Mouse (Mus musculus): Measurements from ENCODE around the gene Calr4.

The Calr4 gene

DNA sequence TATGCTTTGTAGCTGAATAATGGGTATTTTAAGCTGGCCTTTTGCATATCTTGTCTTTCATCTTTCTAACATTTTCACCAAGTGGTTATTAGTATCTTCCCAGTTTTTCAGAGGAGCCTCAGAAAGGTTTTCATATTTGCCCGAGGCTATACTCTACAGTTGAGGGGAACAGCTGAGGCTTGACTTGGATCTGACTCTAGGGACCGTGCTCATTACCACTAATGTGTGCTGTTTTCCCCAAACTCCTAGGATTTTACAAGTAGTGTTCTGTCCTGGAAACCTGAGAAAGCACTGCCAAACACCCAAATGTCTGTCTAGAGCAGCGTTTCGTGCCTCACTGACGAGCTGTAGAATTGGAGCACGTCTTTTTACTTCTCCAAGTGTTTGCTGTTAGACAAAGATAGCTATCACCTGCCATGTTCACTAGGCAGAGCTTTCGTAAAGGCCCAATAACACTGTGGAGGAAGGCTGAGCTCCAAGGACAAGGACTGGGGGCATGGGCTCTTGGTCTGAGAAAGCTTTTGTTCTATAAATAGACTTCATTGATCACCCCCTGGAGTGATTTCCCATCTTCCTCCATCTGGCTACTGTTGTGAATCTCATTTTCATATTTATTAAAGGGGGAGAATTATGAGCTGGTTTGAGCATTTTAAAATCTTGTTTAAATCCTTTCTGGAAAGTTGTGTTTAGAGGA, 2.0 kb downstream of the Calr4 start:
- DNase-seq (ENCODE audit: low spot score in 2 of 2): no peak

DNA sequence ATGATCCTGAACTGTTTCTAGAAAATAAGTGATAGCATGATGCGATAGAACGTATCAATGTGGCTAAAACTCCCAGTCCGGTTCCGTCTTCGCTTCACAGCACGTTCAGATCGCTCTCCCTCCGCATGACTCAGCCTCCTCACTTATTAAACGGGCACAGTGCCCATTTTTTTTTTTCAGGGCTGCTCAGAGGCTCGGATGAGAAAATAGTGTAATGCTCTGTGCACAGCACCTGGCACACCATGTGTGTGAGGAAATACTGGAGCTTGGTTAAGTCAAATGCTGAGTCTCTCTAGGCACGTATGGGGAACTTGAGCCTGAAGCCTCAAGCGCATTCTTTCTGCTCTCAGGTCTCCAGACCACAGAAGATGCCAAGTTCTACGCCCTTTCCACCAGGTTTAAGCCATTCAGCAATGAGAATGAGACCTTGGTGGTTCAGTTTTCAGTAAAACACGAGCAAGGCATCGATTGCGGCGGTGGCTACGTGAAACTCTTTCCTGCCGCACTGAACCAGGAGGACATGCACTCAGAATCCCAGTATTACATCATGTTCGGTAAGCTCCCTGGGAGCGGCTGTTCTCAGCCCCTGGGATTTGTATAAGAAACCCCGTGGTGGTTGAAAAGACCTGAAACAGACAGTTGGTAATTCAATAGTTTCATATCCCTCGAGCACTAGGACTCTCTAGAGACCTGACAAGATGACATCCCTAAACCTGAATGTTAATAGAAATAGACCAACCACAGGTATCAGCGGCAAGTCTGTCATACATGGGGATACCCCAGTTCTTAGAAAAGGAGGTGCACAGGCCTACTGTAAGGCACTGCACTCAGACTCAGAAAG, 4.4 kb downstream of the Calr4 start:
- DNase-seq (ENCODE audit: low spot score in 2 of 2): no peak

DNA sequence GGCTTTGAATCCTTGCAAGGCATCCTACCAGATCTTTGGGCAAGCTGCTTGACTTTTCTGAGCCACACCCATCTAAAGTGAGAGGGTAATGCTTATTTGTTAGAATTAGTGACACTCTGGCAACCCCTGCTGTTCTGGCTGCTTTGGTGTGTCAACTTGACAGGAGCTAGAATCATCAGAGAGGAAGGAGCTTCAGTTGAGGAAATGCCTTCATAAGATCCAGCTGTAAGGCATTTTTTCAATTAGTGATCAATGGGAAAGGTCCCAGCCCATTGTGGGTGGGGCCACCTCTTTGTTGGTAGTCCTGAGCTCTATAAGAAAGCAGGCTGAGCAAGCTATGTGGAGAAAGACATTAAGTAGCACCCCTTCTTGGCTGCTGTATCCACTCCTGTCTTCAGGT, 6.9 kb downstream of the Calr4 start:
- DNase-seq (ENCODE audit: low spot score in 2 of 2): no peak

DNA sequence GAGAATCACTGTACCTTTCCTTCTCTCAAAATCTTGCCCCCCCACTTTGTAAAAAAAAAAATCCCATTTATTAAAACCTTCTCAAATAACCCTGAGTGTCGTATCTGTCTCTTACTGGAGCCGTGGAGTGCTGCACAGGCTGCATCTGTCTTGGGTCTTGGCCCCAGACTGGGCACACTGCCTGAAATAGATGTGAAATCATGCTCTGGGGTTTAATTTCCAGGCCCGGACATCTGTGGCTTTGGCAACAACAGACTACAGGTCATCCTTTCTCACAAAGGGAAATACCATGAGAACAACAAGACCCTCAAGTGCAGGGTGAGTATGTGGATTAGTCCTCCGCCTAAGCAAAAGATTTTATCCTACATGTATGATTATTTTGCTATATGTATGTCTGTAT, 7.6 kb downstream of the Calr4 start:
- DNase-seq (ENCODE audit: low spot score in 2 of 2): no peak

DNA sequence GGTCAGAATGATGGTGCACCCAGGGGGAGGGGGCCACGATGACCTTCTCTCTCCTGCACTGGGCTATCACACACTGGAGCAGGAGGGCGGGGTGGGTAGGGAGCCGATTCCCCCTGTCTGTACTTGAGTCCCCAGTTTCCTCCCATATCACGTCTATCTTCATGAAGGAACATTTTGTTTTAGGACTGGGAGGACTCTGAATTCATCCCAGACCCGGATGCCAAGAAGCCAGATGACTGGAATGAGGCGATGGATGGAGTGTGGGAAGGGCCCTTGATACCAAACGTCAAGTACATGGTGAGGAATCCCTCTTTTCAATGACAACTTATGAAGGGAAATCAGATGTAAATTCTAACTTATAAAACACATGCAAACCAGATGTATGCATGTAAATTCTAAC, 10.2 kb downstream of the Calr4 start:
- DNase-seq (ENCODE audit: low spot score in 2 of 2): no peak

DNA sequence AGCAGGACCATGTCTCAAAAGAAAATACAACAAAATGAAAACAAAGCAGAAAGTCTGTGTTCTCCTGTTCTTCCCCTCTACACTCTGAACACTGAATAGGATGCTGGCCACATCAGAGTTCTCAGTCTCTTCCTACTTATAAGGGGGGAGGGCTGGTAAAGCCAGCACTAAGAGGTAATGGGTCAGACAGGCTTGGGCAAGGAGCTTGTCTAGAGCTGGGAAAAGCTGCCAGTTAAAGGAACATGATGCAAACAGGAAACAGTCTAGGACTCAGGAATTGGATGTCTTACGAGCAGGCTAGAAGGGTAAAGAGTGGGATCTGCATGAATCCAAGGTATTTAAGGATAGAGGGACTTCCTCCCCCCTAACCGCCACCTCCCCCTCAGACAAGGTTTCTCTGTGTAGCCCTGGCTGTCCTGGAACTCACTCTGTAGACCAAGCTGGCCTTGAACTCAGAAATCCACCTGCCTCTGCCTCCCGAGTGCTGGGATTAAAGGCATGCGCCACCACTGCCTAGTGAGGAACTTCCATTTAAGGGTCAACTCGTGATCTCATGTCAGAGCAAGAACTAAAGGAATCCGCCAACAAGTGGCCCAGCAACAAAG, 10.8 kb downstream of the Calr4 start:
- no peak for DNase-seq (ENCODE audit: low spot score in 2 of 2)

DNA sequence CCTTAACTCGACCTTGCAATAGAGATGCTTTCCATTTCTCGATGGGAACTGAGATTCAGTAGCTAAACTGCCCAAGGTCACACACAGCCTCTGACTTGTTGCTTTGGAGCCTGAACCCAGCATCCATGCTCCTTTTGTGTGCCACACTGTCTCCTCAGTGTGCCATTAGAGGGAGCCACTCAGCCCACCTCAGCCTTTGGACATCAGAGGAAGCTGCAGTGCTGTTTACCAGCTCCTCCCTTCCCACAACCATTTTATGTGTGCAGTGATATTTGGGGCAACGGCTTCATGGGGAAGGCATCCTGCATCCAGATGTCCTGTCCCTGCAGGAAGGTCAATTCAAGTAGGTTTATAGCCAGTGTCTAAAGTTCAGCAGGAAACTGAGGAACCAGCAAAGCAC, 17.3 kb downstream of the Calr4 start:
- no peak for DNase-seq (ENCODE audit: low spot score in 2 of 2)

DNA sequence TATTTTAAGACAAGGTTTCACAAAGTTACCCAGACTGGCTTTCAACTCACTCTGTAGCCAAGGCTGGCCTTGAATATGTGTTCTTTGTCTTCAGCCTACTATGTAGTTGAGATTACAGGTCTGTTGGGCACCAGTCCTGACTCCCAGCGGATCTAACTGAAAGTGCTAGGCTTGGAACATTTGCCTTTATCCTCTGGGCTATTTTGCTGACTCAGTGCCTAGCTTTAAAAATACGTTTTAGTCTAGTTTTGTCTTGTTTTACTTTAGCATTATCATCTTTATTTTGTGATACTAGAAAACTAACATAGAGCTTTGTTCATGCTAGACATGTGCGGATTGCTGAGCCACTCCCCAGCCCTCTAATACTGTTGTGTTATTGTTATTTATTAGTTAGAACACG, 17.9 kb downstream of the Calr4 start:
- DNase-seq (ENCODE audit: low spot score in 2 of 2): no peak

DNA sequence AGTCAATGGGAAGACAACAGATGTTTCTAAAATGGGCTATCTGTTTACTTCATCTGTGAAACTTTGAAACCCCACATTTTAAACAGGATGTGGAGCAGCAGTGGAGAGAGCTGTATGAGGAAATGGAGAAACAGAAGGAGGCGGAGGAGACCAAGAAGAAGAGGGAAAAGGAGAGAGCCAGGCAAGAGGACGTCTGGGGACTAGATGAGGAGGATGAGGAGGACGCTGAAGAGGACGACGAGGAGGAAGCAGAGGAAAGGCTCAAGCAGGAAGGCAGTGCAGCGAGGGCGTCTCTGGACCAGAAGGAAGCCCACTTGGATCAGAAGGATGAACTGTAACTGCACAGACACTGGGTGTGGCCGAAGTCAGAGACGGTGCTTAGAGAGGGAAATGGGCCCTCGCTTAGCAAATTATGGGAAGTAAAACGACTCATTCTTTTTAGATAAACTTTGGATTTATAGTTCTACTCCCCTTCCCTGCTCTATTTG, 19.4 kb downstream of the Calr4 start:
- no peak for DNase-seq (ENCODE audit: low spot score in 2 of 2)

DNA sequence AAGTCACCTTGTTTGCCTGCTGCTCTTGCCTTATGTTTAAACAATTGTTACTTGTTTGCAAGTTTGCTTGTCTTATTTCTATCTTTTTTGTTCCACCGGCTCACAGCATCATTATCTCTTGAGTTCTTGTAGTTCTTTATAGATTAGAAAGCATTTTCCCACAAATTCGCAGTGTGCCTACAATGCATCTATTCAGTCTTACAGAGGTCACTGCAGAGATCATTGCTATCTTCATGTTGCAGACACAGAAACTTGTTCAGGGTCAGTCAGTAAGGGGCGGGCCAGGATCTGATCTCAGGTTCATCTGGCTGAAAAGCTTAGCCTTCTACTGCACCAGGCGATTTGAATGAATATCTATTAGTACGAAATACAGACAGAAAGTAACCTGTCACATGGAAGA, 20.2 kb downstream of the Calr4 start:
- DNase-seq (ENCODE audit: low spot score in 2 of 2): no peak

DNA sequence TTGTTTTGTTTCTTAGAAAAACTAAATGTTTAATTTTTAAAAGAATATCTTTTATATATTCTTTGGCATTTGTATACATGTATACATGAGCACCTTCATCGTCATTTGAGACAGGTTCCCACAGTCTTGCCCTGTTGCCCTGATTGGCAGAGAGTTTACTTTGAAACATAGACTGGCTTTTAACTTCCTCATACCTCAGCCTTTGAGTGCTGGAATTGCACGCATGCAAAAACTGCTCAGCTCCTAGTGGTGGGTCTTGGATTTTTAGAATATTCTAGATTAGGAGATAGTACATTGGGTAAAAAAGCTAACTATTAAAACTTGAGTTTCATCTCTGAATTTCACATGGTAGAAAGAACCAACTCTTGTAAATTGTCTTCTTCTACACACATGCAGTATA, 21.0 kb downstream of the Calr4 start:
- DNase-seq (ENCODE audit: low spot score in 2 of 2): no peak

DNA sequence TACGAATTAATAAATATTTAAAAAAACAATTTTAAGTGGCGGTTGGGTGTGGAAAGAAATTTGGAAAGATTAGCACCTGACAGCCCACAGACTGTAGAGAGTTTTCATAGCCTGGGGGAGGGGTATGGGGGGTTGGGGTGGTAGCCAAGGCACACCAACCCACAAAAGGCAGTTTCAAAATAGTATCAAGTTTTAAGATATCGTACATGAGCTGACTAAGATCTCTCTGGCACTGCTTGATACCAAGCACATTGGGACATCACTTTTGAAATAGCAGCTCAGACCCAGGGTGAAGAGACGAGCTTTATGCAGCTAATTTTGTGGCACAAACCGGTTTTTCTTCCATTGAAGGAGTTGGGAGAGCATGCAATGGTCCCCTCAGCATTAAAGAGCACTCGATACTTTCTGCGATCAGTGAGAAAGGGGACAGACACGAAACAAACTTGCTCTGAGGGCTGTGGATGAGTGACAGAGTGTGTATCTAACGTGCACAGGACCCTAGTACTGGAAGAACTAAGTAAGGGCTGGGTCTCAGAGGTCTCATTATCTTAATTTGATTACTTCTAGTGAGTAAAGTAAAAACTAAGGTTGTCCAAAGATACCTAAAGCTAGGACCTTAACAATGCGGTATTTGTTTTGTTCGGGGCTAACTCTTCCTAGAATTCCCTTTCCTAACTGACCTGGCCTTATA, 21.6 kb downstream of the Calr4 start:
- DNase-seq (ENCODE audit: low spot score in 2 of 2): no peak

DNA sequence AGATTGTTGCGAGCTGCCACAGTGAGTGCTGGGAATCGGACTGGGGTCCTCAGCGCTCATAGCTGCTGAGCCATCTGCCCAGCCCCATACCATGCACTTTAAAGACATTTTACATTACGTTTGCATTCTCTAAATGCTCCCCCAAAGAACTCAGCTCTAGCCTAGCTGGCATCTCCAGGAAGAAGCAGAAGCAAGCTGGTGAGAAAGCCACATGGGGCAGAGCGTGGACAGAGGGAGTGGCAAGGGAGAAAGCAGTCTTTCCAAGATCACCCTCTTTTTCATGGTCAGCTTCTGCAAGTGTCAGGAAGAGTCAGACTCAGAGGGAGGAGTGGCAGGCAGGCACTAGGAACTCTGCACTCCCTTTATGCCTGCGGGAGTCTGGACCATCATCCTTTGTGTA, 22.5 kb downstream of the Calr4 start:
- DNase-seq (ENCODE audit: low spot score in 2 of 2): no peak

DNA sequence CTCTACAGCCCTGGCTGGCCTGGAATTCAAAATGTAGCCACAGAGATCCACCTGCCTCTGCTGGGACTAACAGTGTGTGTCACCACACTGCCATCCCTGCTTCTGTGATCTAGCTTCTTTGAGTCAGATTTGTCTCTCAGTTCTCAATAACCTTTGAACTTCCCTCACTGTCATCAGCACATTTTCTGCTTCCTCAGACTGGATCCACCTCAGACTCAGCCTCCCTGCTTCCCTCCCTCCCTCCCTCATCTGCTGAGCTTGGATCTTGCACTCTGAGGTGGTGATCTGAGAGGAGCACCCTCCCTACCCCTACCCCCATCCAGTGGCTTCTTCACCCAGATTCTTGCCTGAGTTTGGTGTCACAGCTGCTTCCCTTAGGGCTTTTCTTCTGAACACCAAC, 23.4 kb downstream of the Calr4 start:
- no peak for DNase-seq (ENCODE audit: low spot score in 2 of 2)

DNA sequence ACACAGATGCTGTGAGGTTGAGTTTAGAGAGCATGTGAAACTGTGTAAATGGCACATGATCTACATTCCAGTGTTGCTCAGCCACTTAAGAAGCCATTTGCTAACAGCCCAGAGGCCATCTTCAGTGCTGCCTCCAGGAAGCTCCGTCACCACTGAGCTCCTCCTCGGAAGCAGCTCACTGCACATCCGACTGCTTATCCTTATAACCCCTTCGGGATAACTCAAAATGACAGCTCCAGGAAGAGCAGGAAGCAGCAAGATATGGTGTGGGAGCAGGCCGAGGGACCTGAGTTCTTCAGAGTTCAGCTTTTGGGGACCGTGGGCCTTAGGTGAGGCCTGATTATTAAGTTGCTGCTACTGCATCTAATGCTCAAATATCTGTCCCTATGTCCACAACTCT, 27.8 kb downstream of the Calr4 start:
- DNase-seq (ENCODE audit: low spot score in 2 of 2): no peak

DNA sequence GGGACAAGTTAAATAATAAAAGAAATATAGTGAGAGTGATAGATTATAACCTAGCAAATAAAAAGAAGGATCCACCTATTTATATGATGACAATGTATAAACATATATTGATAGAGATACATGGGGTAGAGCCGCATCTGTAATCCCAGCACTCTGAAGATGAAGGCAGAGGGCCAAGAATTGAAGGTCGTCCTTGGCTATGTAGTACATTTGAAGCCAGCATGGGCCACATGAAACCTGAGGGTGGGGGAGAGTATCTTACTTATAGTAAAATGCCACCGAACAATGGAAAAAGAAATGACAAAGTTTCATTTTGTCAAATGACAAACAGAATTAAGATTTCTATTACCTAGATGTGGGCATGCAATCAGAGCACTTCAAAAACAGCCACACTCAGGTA, 31.8 kb downstream of the Calr4 start:
- no peak for DNase-seq (ENCODE audit: low spot score in 2 of 2)

DNA sequence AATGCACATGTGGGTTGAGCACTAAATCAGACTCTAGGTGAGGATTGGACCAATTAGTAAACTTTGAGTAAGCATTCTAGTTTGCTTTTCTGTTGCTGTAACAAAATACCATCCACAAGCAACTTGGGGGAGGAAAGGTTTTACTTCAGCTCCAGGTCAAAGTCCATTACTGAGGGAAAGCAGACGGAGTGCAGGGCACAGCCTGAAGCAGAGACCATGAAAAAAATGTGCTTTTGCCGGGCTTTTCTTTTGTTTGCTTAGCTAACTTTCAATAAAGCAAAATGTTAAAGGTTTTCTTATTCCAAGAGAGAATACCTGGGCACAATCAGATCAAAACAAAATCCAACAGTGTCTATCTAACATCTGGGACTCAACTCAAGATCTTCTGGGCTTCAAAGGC, 32.5 kb downstream of the Calr4 start:
- DNase-seq (ENCODE audit: low spot score in 2 of 2): no peak

DNA sequence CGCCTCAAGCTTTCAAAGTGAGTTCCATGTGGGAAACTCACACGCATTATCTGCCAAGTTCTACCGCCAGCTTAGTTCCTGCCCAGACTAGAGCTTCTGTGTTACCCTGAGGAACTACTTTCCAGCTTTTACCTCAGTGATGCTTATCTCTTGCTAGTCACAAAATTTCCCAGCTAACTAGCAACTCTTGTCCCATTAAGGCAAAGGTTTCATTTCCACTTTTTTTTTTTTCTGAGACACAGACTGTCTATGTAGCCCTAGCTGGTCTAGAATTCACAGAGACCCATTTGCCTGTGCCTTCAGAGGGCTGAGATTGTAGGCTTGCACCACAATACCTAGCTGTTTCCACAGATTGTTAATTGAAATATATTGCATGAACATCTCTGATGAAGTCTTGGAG, 33.2 kb downstream of the Calr4 start:
- no peak for DNase-seq (ENCODE audit: low spot score in 2 of 2)

DNA sequence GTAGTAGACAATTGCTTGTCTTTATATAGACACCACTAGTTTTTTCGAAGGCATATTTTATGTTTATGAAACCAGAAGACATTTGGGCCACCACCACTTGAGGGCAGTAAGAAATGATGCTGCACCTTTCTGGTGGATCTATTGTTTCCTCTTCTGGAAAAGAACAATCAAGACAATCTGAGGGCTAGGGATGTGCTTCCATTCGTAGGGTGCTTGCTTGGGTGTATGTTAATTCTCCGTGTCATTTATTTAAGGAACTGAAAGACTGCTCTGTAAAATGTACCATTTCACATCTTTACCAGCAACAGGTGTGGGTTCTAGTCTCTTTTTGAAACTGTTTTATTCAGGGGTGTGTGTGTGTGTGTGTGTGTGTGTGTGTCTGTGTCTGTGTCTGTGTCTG, 34.6 kb downstream of the Calr4 start:
- no peak for DNase-seq (ENCODE audit: low spot score in 2 of 2)

DNA sequence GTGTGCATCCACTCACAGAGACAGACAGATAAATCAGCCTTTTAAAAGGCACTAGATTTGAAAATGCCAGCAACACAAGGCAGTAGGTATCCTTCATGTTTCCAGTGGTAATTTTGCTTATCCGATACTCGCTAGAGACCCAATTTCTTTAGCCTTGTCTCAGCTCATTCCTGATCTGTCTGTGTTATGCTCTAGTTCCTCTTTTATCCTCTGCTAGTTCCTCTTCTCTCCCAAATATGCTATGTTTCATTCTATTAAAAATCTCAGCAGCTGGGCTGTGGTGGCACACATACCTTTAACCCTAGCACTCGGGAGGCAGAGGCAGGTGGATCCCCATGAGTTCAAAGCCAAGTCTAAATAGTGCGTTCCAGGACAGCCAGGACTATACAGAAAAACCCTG, 37.5 kb downstream of the Calr4 start:
- DNase-seq (ENCODE audit: low spot score in 2 of 2): no peak

DNA sequence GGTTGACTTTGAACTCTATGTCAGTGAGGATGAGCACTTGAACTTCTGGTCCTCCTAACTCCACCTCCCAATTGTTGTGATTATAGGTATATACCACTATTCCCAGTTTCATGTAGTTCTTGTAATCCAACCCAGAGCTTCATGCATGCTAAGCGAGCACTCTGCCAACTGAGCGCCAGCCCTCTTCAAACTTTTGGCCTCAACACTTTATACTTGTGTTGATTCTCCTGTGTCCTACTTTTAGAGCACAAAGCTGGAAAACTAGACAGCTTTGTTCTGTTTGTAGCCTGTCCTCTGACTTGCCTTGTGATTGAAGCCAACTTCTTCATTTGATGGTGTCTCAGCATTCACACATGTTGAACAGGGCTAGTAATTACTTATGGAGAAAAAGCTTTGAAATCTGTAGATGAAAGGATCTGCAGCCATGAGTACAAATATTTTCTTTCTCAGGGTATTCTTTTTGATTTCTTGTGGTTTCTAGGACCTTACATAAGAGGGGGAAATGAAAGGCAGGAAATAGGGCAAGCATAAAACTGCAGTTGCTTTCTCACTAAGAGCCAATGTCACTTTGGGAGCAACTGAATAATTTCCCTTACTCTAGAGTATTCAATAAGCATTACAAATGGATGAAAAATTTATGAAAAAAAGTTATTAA, 39.4 kb downstream of the Calr4 start:
- DNase-seq (ENCODE audit: low spot score in 2 of 2): no peak
